Mouse (Mus musculus) colon, adult 2 months (tissue): ENCODE measurements around the gene Ano3. TPM values are rescaled to one million over a fixed set of nuclear protein-coding genes. Genes with fewer than 3 reads are reported as not detected.

ENCODE experiments used
- polyA plus RNA-seq: library from polyadenylated mRNA; depleted of rRNA; stranded (reverse); fragments of >200 nt; gene quantifications from 2 replicates; pipeline ENCODE4 v1.2.3, GENCODE M21; 2012; rRNA removed

Gene Ano3
- not detected in 2 replicates for polyA plus RNA-seq

GRCm38 (mm10) chr2:110950823-110951222, at the start of gene Ano3:
Gene Ano3 (minus strand): TSS chr2:110950923.

GRCm38 (mm10) chr2:110721290-110721753, 229.4 kb downstream of the Ano3 start, which contains the start of gene Muc15:
Gene Muc15 (plus strand): TSS chr2:110721340.

Other genes with a start within 250 kb of the Ano3 start
- gene Muc15, start 229.6 kb downstream of the Ano3 start, polyA plus RNA-seq = not detected in 2 replicates
- not detected in 2 replicates for gene Gm13941, start 155.1 kb upstream of the Ano3 start, polyA plus RNA-seq
- not detected in 2 replicates for gene Gm15130, start 202.0 kb upstream of the Ano3 start, polyA plus RNA-seq